Mouse (Mus musculus) liver, adult 2 months (tissue): ENCODE results near the gene Gm45623. TPM values are rescaled to one million over a fixed set of nuclear protein-coding genes. Genes with fewer than 3 reads are reported as not detected.

Experiments used
- DNase-seq: peaks from one replicate; pipeline ENCODE4 v3.0.0-alpha.2; 2011; ENCODE audit warnings: low read depth, low spot score; ENCODE audit errors: extremely low read depth
- H3K27ac ChIP-seq: fragments of 200-500 bp; replicated peaks from 2 replicates; pipeline ENCODE4 v1.5.1; 2012; ENCODE audit warnings: low read depth, mild to moderate bottlenecking, control low read depth, inconsistent platforms, low read length; ENCODE audit not compliant: insufficient read depth
- H3K27me3 ChIP-seq: fragments of 200-500 bp; 2 replicates; pipeline ENCODE4 v1.6.1; 2012; ENCODE audit warnings: mild to moderate bottlenecking, moderate library complexity, low read length, inconsistent platforms; ENCODE audit not compliant: control insufficient read depth, insufficient read depth
- H3K36me3 ChIP-seq: fragments of 200-500 bp; 2 replicates; pipeline ENCODE4 v1.6.1; 2012; ENCODE audit warnings: low read length, inconsistent platforms; ENCODE audit not compliant: control insufficient read depth, insufficient read depth
- H3K4me1 ChIP-seq: fragments of 200-500 bp; 2 replicates; pipeline ENCODE4 v1.6.1; 2011; ENCODE audit warnings: low read length; ENCODE audit not compliant: control insufficient read depth, insufficient read depth
- H3K4me3 ChIP-seq: fragments of 200-500 bp; 2 replicates; pipeline ENCODE4 v1.5.1; 2011; ENCODE audit warnings: low read depth, mild to moderate bottlenecking, control low read depth, low read length, moderate library complexity; ENCODE audit not compliant: insufficient read depth
- H3K79me2 ChIP-seq: fragments of 200-500 bp; 2 replicates; pipeline ENCODE4 v1.6.1; 2012; ENCODE audit warnings: inconsistent platforms, mild to moderate bottlenecking, low read length, moderate library complexity; ENCODE audit not compliant: control insufficient read depth, insufficient read depth
- H3K9ac ChIP-seq: fragments of 200-500 bp; 2 replicates; pipeline ENCODE4 v1.6.1; 2012; ENCODE audit warnings: low read depth, mild to moderate bottlenecking, control low read depth, inconsistent platforms, low read length
- CTCF ChIP-seq: fragments of 200-500 bp; IDR thresholded peaks from 2 replicates; pipeline ENCODE4 v1.5.1; 2011; ENCODE audit warnings: low read depth, low read length, control low read depth
- POLR2A ChIP-seq: fragments of 200-500 bp; IDR thresholded peaks from 2 replicates; pipeline ENCODE4 v1.6.1; 2011; ENCODE audit warnings: low read length, control low read depth; ENCODE audit not compliant: insufficient read depth; ENCODE audit errors: extremely low read depth
- WGBS: fragments of 180-500 bp; shearing (Covaris S2); methylation state at CpG from one replicate; pipeline ENCODE4 v1.1.7; 2018; 5-methylcytosine and 5-hydroxymethylcytosine counted together
- polyA plus RNA-seq: library from polyadenylated mRNA; depleted of rRNA; stranded (reverse); fragments of >200 nt; gene quantifications from 2 replicates; pipeline ENCODE4 v1.2.3, GENCODE M21; 2012; rRNA removed
- total RNA-seq: library from RNA; depleted of rRNA; stranded (reverse); fragments of >200 nt; gene quantifications from 2 replicates; pipeline ENCODE4 v1.2.3, GENCODE M21; 2014; rRNA removed

Gene Gm45623
- total and polyA plus RNA-seq, 2 experiments: not detected

DNA sequence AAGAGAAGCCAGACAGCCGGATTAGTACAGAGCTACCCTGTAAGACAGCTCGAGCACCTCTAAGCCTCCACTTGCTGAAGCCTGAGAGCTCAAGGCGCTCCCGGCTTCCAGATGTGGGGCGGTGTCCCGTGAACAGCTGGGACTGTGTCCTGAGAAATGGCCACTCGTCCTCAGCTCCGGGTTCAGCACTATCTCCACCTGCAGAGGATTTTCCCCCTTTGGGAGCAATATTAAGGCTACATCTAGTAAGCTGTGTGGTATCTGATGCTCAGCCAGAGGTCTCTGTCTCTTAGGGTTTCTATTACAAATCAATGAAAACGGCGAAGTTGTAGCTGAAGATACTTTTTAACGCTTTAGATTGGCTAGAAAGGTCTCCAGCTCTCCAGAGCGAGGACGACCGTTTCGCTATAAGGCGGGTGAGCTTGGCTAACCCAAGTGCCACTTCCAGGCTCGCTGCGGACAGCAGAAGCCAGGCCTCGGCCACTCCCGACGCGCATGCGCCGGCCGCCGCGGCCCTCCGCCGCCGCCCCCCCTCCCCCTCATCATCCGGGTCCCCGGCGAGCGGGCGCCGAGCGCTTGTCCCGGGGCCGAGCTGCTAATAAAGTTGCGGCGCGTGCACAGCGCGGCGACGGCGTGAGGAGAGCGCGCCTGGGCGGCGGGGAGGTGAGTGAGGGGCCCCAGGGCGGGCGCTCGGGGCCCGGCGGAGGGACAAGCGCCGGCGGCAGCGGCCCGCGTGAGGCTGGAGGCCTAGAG is 51.0 kb downstream of the Gm45623 start, which contains the start of gene Smad5:
Gene Smad5, plus strand, starts transcription at position 542 of the 753 bp plus-strand sequence.
- 7% methylated on average over 61 of the region's 62 CpGs for WGBS
- Histone ChIP-seq H3K27me3 (no peaks in the 10 kb centered on the region), H3K79me2 (peaks cover 18% of the 10 kb centered on the region; the same call in 1 of the 2 replicates), H3K4me1 (peaks cover 24% of the 10 kb centered on the region), H3K4me3 (peak within 1 kb of the TSS; percentile 79), H3K9ac (peak within 1 kb of the TSS; percentile 98), H3K36me3 (no peaks in the 10 kb centered on the region), H3K27ac (peak within 1 kb of the TSS; percentile 99)
- peak; percentile 64 for DNase-seq
- TF ChIP-seq POLR2A (peak; percentile 29; the same call in 1 of the 2 replicates), CTCF (no peak)

Other genes starting within 250 kb of the Gm45623 start
- gene Fbxl21, start 231.4 kb downstream of the Gm45623 start, total RNA-seq: 2.1 and 2.4 TPM in 2 replicates
- 1.9 and 2.8 TPM in 2 replicates for gene Fbxl21, start 231.4 kb downstream of the Gm45623 start, polyA plus RNA-seq
- gene Lect2, start 205.3 kb downstream of the Gm45623 start, total RNA-seq: 230 and 425 TPM in 2 replicates
- 106 and 170 TPM in 2 replicates for gene Lect2, start 205.3 kb downstream of the Gm45623 start, polyA plus RNA-seq
- gene Tgfbi, start 144.3 kb downstream of the Gm45623 start, total RNA-seq: 34.3 and 39.3 TPM in 2 replicates
- gene Tgfbi, start 144.3 kb downstream of the Gm45623 start, polyA plus RNA-seq: 23.3 and 27.2 TPM in 2 replicates
- 13.1 and 15.2 TPM in 2 replicates for gene Smad5, start 50.8 kb downstream of the Gm45623 start, total RNA-seq
- 8.9 and 10.0 TPM in 2 replicates for gene Smad5, start 50.8 kb downstream of the Gm45623 start, polyA plus RNA-seq
- gene Trpc7, start 142.2 kb upstream of the Gm45623 start, total RNA-seq: not detected in 2 replicates
- gene Trpc7, start 142.2 kb upstream of the Gm45623 start, polyA plus RNA-seq: not detected in 2 replicates